Mouse (Mus musculus) urinary bladder, adult 18-20 months (tissue): ENCODE measurements at regions not wholly inside any gene's neighbourhood (a gene's known extent, or its start where the extent isn't known, plus 50 kb on each side); places are given as distances from the start of the nearest gene placed in this dataset.
"Not testable (repeated sequence)": the region's sequence is repeated elsewhere in the genome, so short reads cannot be mapped to it uniquely, and the experiment has no call there.

ENCODE experiments used
- DNase-seq, 2 experiments: peaks; one replicate each; pipeline ENCODE4 v3.0.0; 2022; ENCODE audit warnings: low spot score in 2 of 2, mixed read lengths in 2 of 2

GRCm38 (mm10) chr16:73182776-73183175 lies 874.7 kb downstream of the Robo1 start:
- DNase-seq: no peak

GRCm38 (mm10) chr16:73182258-73182657 lies 874.2 kb downstream of the Robo1 start:
- no peak for DNase-seq

GRCm38 (mm10) chr16:73155447-73155846 lies 847.3 kb downstream of the Robo1 start:
- DNase-seq: no peak

- DNase-seq: not testable (repeated sequence)
These were observed 819.8 kb downstream of the Robo1 start for GRCm38 (mm10) chr16:73127927-73128326.

GRCm38 (mm10) chr16:73120568-73120967 lies 812.5 kb downstream of the Robo1 start:
- no peak for DNase-seq

GRCm38 (mm10) chr16:73117338-73117737 lies 809.2 kb downstream of the Robo1 start:
- DNase-seq: no peak

- no peak for DNase-seq
These were observed 799.9 kb downstream of the Robo1 start for GRCm38 (mm10) chr16:73108021-73108452.

- no peak for DNase-seq
These were observed 799.5 kb downstream of the Robo1 start for GRCm38 (mm10) chr16:73107608-73108007.

GRCm38 (mm10) chr16:73105496-73105895 lies 797.4 kb downstream of the Robo1 start:
- no peak for DNase-seq

- no peak for DNase-seq
These were observed 792.2 kb downstream of the Robo1 start for GRCm38 (mm10) chr16:73100273-73100672.

- no peak for DNase-seq
These were observed 790.7 kb downstream of the Robo1 start for GRCm38 (mm10) chr16:73098760-73099159.

GRCm38 (mm10) chr16:73097176-73097575 lies 789.1 kb downstream of the Robo1 start:
- DNase-seq: no peak

GRCm38 (mm10) chr16:73096091-73097083 lies 788.3 kb downstream of the Robo1 start:
- no peak for DNase-seq
